Mouse (Mus musculus): Measurements from ENCODE around the gene Scd3. TPM values are rescaled to one million over a fixed set of nuclear protein-coding genes. Genes with fewer than 3 reads are reported as not detected.

Scd3 gene
- total RNA-seq, 2 experiments from 2014 or later = not detected

DNA sequence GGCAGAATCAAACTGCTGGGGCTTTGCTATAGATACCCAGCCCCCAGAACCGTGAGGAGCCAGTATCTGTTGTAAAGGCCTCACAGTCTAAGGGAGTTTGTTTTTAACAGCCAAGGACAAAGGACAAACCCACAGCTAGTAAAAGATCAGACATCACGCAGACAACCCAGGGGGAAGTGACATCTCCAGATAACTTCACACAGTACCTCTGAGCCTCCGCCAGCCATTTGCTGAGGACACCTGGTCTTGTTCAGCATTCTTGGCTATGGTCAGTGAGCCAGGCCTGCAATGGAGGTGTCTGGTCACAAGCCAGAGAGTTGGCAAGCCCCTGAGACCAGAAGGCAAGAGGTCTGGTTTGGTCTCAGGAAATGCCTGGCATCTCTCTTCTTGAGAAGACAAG, 89.4 kb downstream of the Scd3 start:
- ATAC-seq (replicated peaks; ENCODE audit: low FRiP score, poor library complexity, severe bottlenecking) = no peak

DNA sequence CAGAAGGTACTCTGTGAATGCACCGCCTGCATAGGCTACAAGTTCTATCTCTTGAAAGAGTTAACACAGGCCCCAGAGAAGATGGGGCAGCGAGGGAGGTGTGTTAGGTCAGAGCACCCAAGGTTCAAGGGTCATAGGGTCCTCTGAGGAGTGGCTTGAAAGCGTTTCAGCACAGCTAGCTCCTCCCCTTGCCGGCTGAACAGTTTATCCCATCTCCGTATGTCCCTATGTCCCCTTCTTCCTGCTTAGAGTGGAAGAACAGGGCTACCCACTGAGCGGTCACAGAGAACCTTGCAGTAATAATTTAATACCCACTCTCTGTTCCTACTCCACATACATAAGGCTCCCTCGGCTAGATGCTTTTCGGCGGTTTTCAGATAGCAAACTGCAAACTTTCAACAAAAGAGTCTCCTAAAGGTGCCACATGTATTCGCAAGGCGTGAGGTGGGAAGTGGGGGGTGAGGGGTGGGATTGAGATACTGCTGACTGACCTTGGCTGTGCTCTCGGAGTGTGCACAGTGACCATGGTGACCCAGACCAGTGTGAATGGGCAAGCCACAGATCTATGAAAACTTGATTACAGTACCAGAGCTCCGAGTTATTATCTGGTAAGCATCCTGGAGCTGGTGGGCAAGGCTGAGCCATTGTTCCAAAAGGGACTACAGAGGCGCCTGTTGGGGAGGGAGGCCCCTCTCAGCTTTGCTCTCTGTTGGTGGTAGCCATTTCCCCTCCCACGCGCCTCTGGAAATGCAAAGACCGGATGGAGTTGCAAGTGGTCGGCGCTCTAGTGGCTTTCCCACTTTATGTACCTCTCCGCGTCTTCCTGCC, 90.1 kb downstream of the Scd3 start, which contains the start of gene Scd2:
Scd2 (plus strand) TSS at position 734 of the 828 bp plus-strand sequence.
- no peak for ATAC-seq (replicated peaks; ENCODE audit: low FRiP score, poor library complexity, severe bottlenecking)

Other genes with a start within 250 kb of the Scd3 start
- gene Cpn1, start 216.7 kb upstream of the Scd3 start, total RNA-seq (2015; ENCODE audit: low replicate concordance) = not detected in 2 replicates
- not detected in 2 replicates for gene Cpn1, start 216.7 kb upstream of the Scd3 start, total RNA-seq (2017; ENCODE audit: low replicate concordance)
- gene Cyp2c23, start 174.1 kb upstream of the Scd3 start, total RNA-seq (2015; ENCODE audit: low replicate concordance) = not detected in 2 replicates
- not detected in 2 replicates for gene Cyp2c23, start 174.1 kb upstream of the Scd3 start, total RNA-seq (2017; ENCODE audit: low replicate concordance)
- gene Erlin1, start 133.5 kb upstream of the Scd3 start, total RNA-seq (2015; ENCODE audit: low replicate concordance) = 6.3 and 10.5 TPM in 2 replicates
- gene Erlin1, start 133.5 kb upstream of the Scd3 start, total RNA-seq (2017; ENCODE audit: low replicate concordance) = 1.9 and 2.7 TPM in 2 replicates
- gene Chuk, start 95.8 kb upstream of the Scd3 start, total RNA-seq (2015; ENCODE audit: low replicate concordance) = 37.1 and 52.8 TPM in 2 replicates
- 64.1 and 90.7 TPM in 2 replicates for gene Chuk, start 95.8 kb upstream of the Scd3 start, total RNA-seq (2017; ENCODE audit: low replicate concordance)
- 5.4 and 23.1 TPM in 2 replicates for gene Cwf19l1, start 67.4 kb upstream of the Scd3 start, total RNA-seq (2015; ENCODE audit: low replicate concordance)
- 4.1 and 8.6 TPM in 2 replicates for gene Cwf19l1, start 67.4 kb upstream of the Scd3 start, total RNA-seq (2017; ENCODE audit: low replicate concordance)
- gene Bloc1s2, start 56.8 kb upstream of the Scd3 start, total RNA-seq (2015; ENCODE audit: low replicate concordance) = 32.1 and 50.7 TPM in 2 replicates
- 8.8 and 13.7 TPM in 2 replicates for gene Bloc1s2, start 56.8 kb upstream of the Scd3 start, total RNA-seq (2017; ENCODE audit: low replicate concordance)
- not detected in 2 replicates for gene Pkd2l1, start 10.8 kb upstream of the Scd3 start, total RNA-seq (2015; ENCODE audit: low replicate concordance)
- not detected in 2 replicates for gene Pkd2l1, start 10.8 kb upstream of the Scd3 start, total RNA-seq (2017; ENCODE audit: low replicate concordance)
- 13.7 and 18.9 TPM in 2 replicates for gene Scd2, start 90.4 kb downstream of the Scd3 start, total RNA-seq (2015; ENCODE audit: low replicate concordance)
- gene Scd2, start 90.4 kb downstream of the Scd3 start, total RNA-seq (2017; ENCODE audit: low replicate concordance) = 9.4 and 13.2 TPM in 2 replicates
- not detected in 2 replicates for gene Scd4, start 129.8 kb downstream of the Scd3 start, total RNA-seq (2015; ENCODE audit: low replicate concordance)
- 2.1 TPM in 1 of 2 replicates, not detected in the other for gene Scd4, start 129.8 kb downstream of the Scd3 start, total RNA-seq (2017; ENCODE audit: low replicate concordance)
- gene Scd1, start 204.6 kb downstream of the Scd3 start, total RNA-seq (2015; ENCODE audit: low replicate concordance) = 29.2 and 33.1 TPM in 2 replicates
- 9.8 and 17.3 TPM in 2 replicates for gene Scd1, start 204.6 kb downstream of the Scd3 start, total RNA-seq (2017; ENCODE audit: low replicate concordance)